Mouse (Mus musculus): ENCODE measurements at regions not wholly inside any gene's neighbourhood (a gene's known extent, or its start where the extent isn't known, plus 50 kb on each side); places are given as distances from the start of the nearest gene placed in this dataset.

DNA sequence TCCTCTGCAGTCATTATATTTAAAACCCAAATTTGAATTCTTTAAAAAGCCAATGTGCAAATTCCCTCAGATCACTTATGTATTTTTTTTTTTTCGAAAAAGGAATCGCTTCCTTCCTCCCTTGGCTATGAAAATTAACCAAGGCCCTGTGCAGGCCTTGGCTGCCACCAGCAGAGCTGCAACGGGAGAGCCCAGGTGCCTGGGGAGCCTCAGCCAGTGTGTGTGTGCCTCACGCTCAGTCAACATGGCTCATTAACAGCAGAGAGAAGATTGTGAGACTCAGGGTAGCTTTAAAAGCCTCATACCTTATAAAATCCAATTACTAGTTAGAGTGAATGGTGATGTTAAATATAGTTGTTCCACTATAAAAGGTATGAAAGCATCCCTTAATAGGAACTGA, 148.6 kb downstream of the Mex3b start:
- Histone ChIP-seq H3K36me3 (ENCODE audit: insufficient read depth, low read length) (no peaks in the 10 kb centered on the region), H3K4me2 (replicated peaks; ENCODE audit: low read depth, low read length) (no peak overlapping the region), H3K4me1 (ENCODE audit: insufficient read depth, low read depth, low read length) (no peaks in the 10 kb centered on the region), H3K9ac (replicated peaks; ENCODE audit: low read depth) (no peak overlapping the region), H3K27me3 (replicated peaks; ENCODE audit: insufficient read depth, low read length) (no peaks in the 10 kb centered on the region), H3K27ac (ENCODE audit: low read length) (no peak overlapping the region), H3K9me3 (ENCODE audit: low read length) (no peaks in the 10 kb centered on the region), H3K4me3 (ENCODE audit: low read depth, low read length) (no peak overlapping the region)
- ATAC-seq: no peak
- no peak for DNase-seq (ENCODE audit: low spot score)
- 53% methylated on average over 4 of the region's 4 CpGs for WGBS
- TF ChIP-seq EP300 (IDR thresholded peaks at IDR 0.05) (no peak), CTCF (IDR thresholded peaks at IDR 0.05) (no peak)

- ATAC-seq (no peak), DNase-seq (ENCODE audit: low spot score) (no peak)
- TF ChIP-seq CTCF (IDR thresholded peaks at IDR 0.05): no peak
- no peak for TF ChIP-seq EP300 (IDR thresholded peaks at IDR 0.05)
- Histone ChIP-seq H3K27ac (ENCODE audit: low read length) (no peak overlapping the region), H3K4me1 (ENCODE audit: insufficient read depth, low read depth, low read length) (no peaks in the 10 kb centered on the region), H3K27me3 (replicated peaks; ENCODE audit: insufficient read depth, low read length) (no peaks in the 10 kb centered on the region), H3K4me3 (ENCODE audit: low read depth, low read length) (no peak overlapping the region), H3K36me3 (ENCODE audit: insufficient read depth, low read length) (no peaks in the 10 kb centered on the region), H3K9ac (replicated peaks; ENCODE audit: low read depth) (no peak overlapping the region), H3K4me2 (replicated peaks; ENCODE audit: low read depth, low read length) (no peak overlapping the region), H3K9me3 (ENCODE audit: low read length) (no peaks in the 10 kb centered on the region)
- WGBS: 52% methylated on average over 4 of the region's 4 CpGs
Measured at GRCm38 (mm10) chr7:83016566-83016965, 149.4 kb downstream of the Mex3b start.

- Histone ChIP-seq H3K4me3 (ENCODE audit: low read depth, low read length) (no peak overlapping the region), H3K4me2 (replicated peaks; ENCODE audit: low read depth, low read length) (no peak overlapping the region), H3K9me3 (ENCODE audit: low read length) (no peaks in the 10 kb centered on the region), H3K27ac (ENCODE audit: low read length) (no peak overlapping the region), H3K36me3 (ENCODE audit: insufficient read depth, low read length) (no peaks in the 10 kb centered on the region), H3K9ac (replicated peaks; ENCODE audit: low read depth) (no peak overlapping the region), H3K4me1 (ENCODE audit: insufficient read depth, low read depth, low read length) (no peaks in the 10 kb centered on the region), H3K27me3 (replicated peaks; ENCODE audit: insufficient read depth, low read length) (no peaks in the 10 kb centered on the region)
- no peak for DNase-seq (ENCODE audit: low spot score)
- ATAC-seq: no peak
- no peak for TF ChIP-seq EP300 (IDR thresholded peaks at IDR 0.05)
- no peak for TF ChIP-seq CTCF (IDR thresholded peaks at IDR 0.05)
- WGBS: 81% methylated on average over 2 of the region's 2 CpGs
Measured at GRCm38 (mm10) chr7:83020584-83020983, 153.5 kb downstream of the Mex3b start.

DNA sequence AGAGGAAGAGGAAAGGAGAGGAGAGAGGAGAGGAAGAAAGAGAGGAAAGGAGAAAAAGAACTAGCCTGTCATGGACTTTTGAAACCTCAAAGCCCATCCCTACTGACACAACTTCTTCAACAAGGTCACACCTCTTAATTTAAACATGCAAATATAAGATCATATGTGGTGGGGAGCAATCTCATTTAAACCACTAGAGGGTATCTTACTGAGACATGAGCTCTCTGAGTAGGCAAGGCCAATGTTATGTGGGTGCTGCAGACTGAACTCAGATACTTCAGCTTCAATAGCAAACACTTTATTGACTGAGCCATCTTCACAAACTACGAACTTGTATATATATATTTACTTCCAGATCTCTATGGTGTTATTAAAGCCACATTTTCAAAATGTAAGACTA, 156.9 kb downstream of the Mex3b start:
- Histone ChIP-seq H3K9ac (replicated peaks; ENCODE audit: low read depth) (no peak overlapping the region), H3K4me3 (ENCODE audit: low read depth, low read length) (no peak overlapping the region), H3K9me3 (ENCODE audit: low read length) (no peaks in the 10 kb centered on the region), H3K36me3 (ENCODE audit: insufficient read depth, low read length) (no peaks in the 10 kb centered on the region), H3K27me3 (replicated peaks; ENCODE audit: insufficient read depth, low read length) (no peaks in the 10 kb centered on the region), H3K27ac (ENCODE audit: low read length) (no peak overlapping the region), H3K4me1 (ENCODE audit: insufficient read depth, low read depth, low read length) (no peaks in the 10 kb centered on the region), H3K4me2 (replicated peaks; ENCODE audit: low read depth, low read length) (no peak overlapping the region)
- no peak for TF ChIP-seq CTCF (IDR thresholded peaks at IDR 0.05)
- no peak for TF ChIP-seq EP300 (IDR thresholded peaks at IDR 0.05)
- ATAC-seq (no peak), DNase-seq (ENCODE audit: low spot score) (no peak)
- WGBS: 80% methylated on average over 1 of the region's 1 CpGs

GRCm38 (mm10) chr7:83031101-83031500, 164.0 kb downstream of the Mex3b start:
- Histone ChIP-seq H3K9ac (replicated peaks; ENCODE audit: low read depth) (no peak overlapping the region), H3K9me3 (ENCODE audit: low read length) (no peaks in the 10 kb centered on the region), H3K4me3 (ENCODE audit: low read depth, low read length) (no peak overlapping the region), H3K36me3 (ENCODE audit: insufficient read depth, low read length) (no peaks in the 10 kb centered on the region), H3K4me1 (ENCODE audit: insufficient read depth, low read depth, low read length) (no peaks in the 10 kb centered on the region), H3K27me3 (replicated peaks; ENCODE audit: insufficient read depth, low read length) (no peaks in the 10 kb centered on the region), H3K27ac (ENCODE audit: low read length) (no peak overlapping the region), H3K4me2 (replicated peaks; ENCODE audit: low read depth, low read length) (no peak overlapping the region)
- TF ChIP-seq EP300 (IDR thresholded peaks at IDR 0.05): no peak
- DNase-seq (ENCODE audit: low spot score) (no peak), ATAC-seq (no peak)
- 39% methylated on average over 2 of the region's 2 CpGs for WGBS

DNA sequence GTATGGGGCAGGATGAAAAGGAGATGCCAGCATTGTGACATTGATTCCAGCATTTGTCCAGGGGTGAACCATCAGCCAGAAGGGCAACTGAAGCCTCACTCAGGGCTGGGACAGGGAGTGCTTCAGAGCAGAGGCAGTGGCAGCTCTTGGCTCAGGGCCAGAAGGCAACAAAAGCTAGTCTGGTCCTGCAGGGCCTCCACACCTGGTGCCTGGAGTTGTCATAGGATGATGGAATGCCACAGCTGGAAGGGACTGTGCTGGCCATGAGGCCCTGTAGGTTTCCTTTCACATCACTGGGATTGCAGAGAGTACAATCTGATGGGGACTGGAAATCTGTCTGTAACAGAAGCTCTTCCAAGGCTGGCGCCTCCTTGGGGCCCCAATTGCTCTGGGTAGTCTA, 164.9 kb downstream of the Mex3b start:
- TF ChIP-seq CTCF (IDR thresholded peaks at IDR 0.05) (no peak), EP300 (IDR thresholded peaks at IDR 0.05) (no peak)
- ATAC-seq (no peak), DNase-seq (ENCODE audit: low spot score) (no peak)
- H3K4me3 ChIP-seq (ENCODE audit: low read depth, low read length): no peak overlapping the region
- H3K27me3 ChIP-seq (replicated peaks; ENCODE audit: insufficient read depth, low read length): no peaks in the 10 kb centered on the region
- H3K4me1 ChIP-seq (ENCODE audit: insufficient read depth, low read depth, low read length): no peaks in the 10 kb centered on the region
- 92% methylated on average over 1 of the region's 1 CpGs for WGBS
- no peak overlapping the region for H3K4me2 ChIP-seq (replicated peaks; ENCODE audit: low read depth, low read length)
- no peak overlapping the region for H3K27ac ChIP-seq (ENCODE audit: low read length)
- H3K9ac ChIP-seq (replicated peaks; ENCODE audit: low read depth): no peak overlapping the region
- no peaks in the 10 kb centered on the region for H3K9me3 ChIP-seq (ENCODE audit: low read length)
- H3K36me3 ChIP-seq (ENCODE audit: insufficient read depth, low read length): no peaks in the 10 kb centered on the region

DNA sequence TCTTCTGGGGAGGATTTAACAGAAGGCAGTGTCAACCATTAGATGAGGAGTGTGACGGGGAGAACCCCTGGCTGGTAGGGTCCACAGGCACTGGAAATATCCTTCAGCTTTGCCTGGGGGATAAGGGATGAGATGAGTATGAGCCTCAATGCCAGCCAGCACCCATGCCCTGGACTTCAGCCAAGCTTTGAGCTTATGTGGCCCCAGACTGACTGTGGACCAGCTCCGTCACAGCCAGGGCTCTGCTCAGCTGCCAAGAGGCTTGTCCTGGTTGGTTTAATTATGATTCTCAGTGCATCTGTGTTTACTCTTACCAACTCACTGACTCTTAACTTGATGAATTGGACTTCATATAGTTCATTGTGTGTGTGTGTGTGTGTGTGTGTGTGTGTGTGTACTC, 165.8 kb downstream of the Mex3b start:
- no peak overlapping the region for H3K4me2 ChIP-seq (replicated peaks; ENCODE audit: low read depth, low read length)
- H3K9ac ChIP-seq (replicated peaks; ENCODE audit: low read depth): no peak overlapping the region
- H3K27ac ChIP-seq (ENCODE audit: low read length): no peak overlapping the region
- DNase-seq (ENCODE audit: low spot score) (no peak), ATAC-seq (no peak)
- TF ChIP-seq CTCF (IDR thresholded peaks at IDR 0.05): no peak
- no peak for TF ChIP-seq EP300 (IDR thresholded peaks at IDR 0.05)
- H3K36me3 ChIP-seq (ENCODE audit: insufficient read depth, low read length): no peaks in the 10 kb centered on the region
- no peaks in the 10 kb centered on the region for H3K9me3 ChIP-seq (ENCODE audit: low read length)
- WGBS: 71% methylated on average over 2 of the region's 2 CpGs
- no peak overlapping the region for H3K4me3 ChIP-seq (ENCODE audit: low read depth, low read length)
- no peaks in the 10 kb centered on the region for H3K4me1 ChIP-seq (ENCODE audit: insufficient read depth, low read depth, low read length)
- no peaks in the 10 kb centered on the region for H3K27me3 ChIP-seq (replicated peaks; ENCODE audit: insufficient read depth, low read length)
